Mouse (Mus musculus) macrophage (primary cell): Measurements from ENCODE around the gene Sik3. TPM values are rescaled to one million over a fixed set of nuclear protein-coding genes. Genes with fewer than 3 reads are reported as not detected.

Source experiments
- H3K27ac ChIP-seq: fragments of 350-480 bp; formaldehyde crosslinking; 2 replicates; pipeline ENCODE4 v1.9.0; 2021
- H3K36me3 ChIP-seq: fragments of 350-480 bp; formaldehyde crosslinking; 2 replicates; pipeline ENCODE4 v1.9.0; 2021; ENCODE audit errors: inconsistent target
- H3K4me3 ChIP-seq: fragments of 350-480 bp; formaldehyde crosslinking; 2 replicates; pipeline ENCODE4 v1.9.0; 2021; ENCODE audit errors: inconsistent target
- H3K79me2 ChIP-seq: fragments of 350-480 bp; formaldehyde crosslinking; 2 replicates; pipeline ENCODE4 v1.9.0; 2021; ENCODE audit errors: inconsistent target
- WGBS: methylation state at CpG from one replicate; pipeline ENCODE4 v1.1.7; 2026; ENCODE audit warnings: inconsistent platforms; ENCODE audit not compliant: missing documents; 5-methylcytosine and 5-hydroxymethylcytosine counted together
- polyA plus RNA-seq: library from polyadenylated mRNA; stranded (reverse); fragments of 250-400 nt; gene quantifications from 3 replicates; pipeline ENCODE4 v1.2.4, GENCODE M21; 2018; ENCODE audit warnings: inconsistent platforms

Gene Sik3
- polyA plus RNA-seq, 1 experiment from 2014 or later: 34.1 TPM

DNA sequence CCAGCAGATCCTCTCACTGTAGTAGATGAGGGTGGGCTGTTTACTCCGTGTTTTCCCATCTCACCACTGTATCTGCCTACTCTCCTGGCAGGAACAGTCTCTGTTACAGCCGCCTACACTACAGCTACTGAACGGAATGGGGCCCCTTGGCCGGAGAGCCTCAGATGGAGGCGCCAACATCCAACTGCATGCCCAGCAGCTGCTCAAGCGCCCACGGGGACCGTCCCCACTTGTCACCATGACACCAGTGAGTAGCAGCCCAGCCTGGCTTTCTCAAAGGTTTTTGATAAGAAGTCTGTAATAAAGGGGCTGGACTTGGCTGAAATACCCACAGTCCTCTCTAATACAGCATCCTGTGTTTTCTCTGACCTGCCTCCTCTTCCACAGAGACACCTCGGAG, 185.8 kb downstream of the Sik3 start:
- 92% methylated on average over 9 of the region's 9 CpGs for WGBS
- Histone ChIP-seq H3K36me3 (peaks cover 75% of the 10 kb centered on the region), H3K4me3 (no peak overlapping the region), H3K27ac (no peak overlapping the region), H3K79me2 (no peaks in the 10 kb centered on the region)

GRCm38 (mm10) chr9:46198936-46199335, 186.3 kb downstream of the Sik3 start:
- WGBS: 93% methylated on average over 7 of the region's 7 CpGs
- no peaks in the 10 kb centered on the region for H3K79me2 ChIP-seq
- peaks cover 79% of the 10 kb centered on the region for H3K36me3 ChIP-seq
- H3K4me3 ChIP-seq: no peak overlapping the region
- no peak overlapping the region for H3K27ac ChIP-seq

DNA sequence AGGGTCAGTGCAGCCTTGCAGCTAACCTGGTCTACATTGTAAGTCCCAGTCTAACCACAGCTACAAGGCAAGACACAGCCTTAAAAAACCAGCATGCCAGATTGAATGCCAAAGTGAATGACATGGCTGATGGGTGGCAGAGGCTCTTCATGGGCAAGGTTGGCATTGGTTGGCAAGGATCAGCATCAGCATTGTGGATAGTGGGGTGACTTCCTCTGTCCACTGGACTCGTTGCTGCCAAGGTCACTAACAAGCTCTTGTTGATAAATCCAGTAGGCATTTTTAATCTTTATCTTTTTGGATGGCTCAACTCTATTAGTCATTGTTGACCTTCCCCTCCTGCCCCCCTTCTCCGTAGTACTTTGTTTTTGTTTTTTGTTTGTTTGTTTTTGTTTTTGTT, 187.0 kb downstream of the Sik3 start:
- Histone ChIP-seq H3K36me3 (peaks cover 80% of the 10 kb centered on the region), H3K27ac (no peak overlapping the region), H3K79me2 (no peaks in the 10 kb centered on the region), H3K4me3 (no peak overlapping the region)
- WGBS: 80% methylated on average over 2 of the region's 2 CpGs

DNA sequence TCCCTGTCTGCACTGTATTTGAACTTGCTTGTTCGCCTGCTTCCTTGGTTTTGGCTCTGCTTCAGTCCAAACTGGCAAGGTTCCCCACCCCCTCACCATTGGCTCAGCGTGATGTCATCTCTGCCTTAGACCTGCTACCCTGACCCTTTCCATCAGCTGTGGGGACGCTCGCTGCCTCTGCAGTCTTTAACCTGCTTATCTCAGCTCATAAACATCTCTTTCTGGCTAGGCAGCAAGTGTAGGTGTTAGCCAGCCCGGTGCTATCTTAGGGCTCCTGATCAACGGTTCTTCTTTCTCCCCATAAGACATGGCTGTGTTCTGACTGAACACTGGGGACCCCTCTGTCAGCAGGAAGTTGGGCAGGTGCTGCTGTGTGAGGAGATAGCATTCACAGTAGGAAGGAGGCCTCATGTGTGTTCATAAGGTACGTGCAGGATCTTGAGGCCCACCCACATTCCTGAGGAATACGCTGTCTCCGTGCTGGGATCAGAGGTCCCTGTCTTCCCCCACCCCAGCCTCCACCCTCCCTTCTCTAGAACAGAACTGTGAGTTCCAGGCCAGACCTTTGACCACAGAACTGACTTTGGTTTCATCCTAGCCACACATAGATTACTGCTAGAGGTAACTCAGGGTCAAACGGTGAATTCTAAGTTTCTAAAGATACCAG, 194.3 kb downstream of the Sik3 start:
- WGBS: 80% methylated on average over 10 of the region's 10 CpGs
- H3K27ac ChIP-seq: no peak overlapping the region
- no peaks in the 10 kb centered on the region for H3K79me2 ChIP-seq
- H3K4me3 ChIP-seq: no peak overlapping the region
- H3K36me3 ChIP-seq: peaks cover 86% of the 10 kb centered on the region

- Histone ChIP-seq H3K36me3 (peaks cover 86% of the 10 kb centered on the region), H3K79me2 (no peaks in the 10 kb centered on the region), H3K4me3 (no peak overlapping the region), H3K27ac (no peak overlapping the region)
- WGBS: 91% methylated on average over 5 of the region's 6 CpGs
These were observed 194.9 kb downstream of the Sik3 start for GRCm38 (mm10) chr9:46207501-46207869.

DNA sequence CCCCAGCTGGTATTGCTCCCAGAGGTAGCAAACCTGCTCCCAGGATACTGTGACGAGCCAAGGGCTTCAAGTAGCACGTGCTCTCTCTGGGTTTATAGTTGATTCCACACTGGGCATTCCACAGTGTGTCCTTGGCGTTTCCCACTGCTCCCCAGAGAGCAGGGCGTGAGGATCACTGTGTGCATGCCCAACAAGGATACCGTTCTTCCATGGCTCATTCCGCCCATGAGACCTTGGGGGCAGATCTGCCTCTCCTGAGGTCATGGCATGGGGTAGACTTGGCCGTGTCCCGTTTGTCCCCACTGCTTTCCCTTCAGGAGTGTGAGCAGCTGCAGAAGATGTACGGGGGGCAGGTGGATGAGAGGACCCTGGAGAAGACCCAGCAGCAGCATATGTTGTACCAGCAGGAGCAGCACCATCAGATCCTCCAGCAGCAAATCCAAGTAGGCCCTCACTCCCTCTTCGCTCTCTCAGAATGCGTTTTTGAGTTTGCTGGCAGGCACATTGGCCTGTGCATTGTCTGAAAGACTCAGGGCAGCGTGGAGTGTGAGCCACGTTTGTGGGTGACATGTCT, 195.9 kb downstream of the Sik3 start:
- H3K27ac ChIP-seq: no peak overlapping the region
- H3K79me2 ChIP-seq: no peaks in the 10 kb centered on the region
- H3K4me3 ChIP-seq: no peak overlapping the region
- H3K36me3 ChIP-seq: peaks cover 89% of the 10 kb centered on the region
- 88% methylated on average over 13 of the region's 13 CpGs for WGBS

- H3K4me3 ChIP-seq: no peak overlapping the region
- H3K27ac ChIP-seq: no peak overlapping the region
- 95% methylated on average over 12 of the region's 12 CpGs for WGBS
- no peaks in the 10 kb centered on the region for H3K79me2 ChIP-seq
- H3K36me3 ChIP-seq: peaks cover 71% of the 10 kb centered on the region
These were observed 197.9 kb downstream of the Sik3 start for GRCm38 (mm10) chr9:46210473-46210872.

- Histone ChIP-seq H3K36me3 (peaks cover 33% of the 10 kb centered on the region), H3K4me3 (no peak overlapping the region), H3K79me2 (no peaks in the 10 kb centered on the region), H3K27ac (no peak overlapping the region)
- WGBS: 90% methylated on average over 4 of the region's 4 CpGs
These were observed 201.7 kb downstream of the Sik3 start for GRCm38 (mm10) chr9:46214276-46214675.

GRCm38 (mm10) chr9:46214946-46215337, 202.3 kb downstream of the Sik3 start:
- no peak overlapping the region for H3K27ac ChIP-seq
- no peaks in the 10 kb centered on the region for H3K79me2 ChIP-seq
- 88% methylated on average over 10 of the region's 10 CpGs for WGBS
- no peak overlapping the region for H3K4me3 ChIP-seq
- peaks cover 29% of the 10 kb centered on the region for H3K36me3 ChIP-seq

- H3K27ac ChIP-seq: no peak overlapping the region
- 86% methylated on average over 11 of the region's 11 CpGs for WGBS
- H3K36me3 ChIP-seq: peaks cover 28% of the 10 kb centered on the region
- H3K79me2 ChIP-seq: no peaks in the 10 kb centered on the region
- no peak overlapping the region for H3K4me3 ChIP-seq
These were observed 203.0 kb downstream of the Sik3 start for GRCm38 (mm10) chr9:46215338-46216322.

GRCm38 (mm10) chr9:46216744-46217470, 204.3 kb downstream of the Sik3 start:
- WGBS: 89% methylated on average over 8 of the region's 13 CpGs

DNA sequence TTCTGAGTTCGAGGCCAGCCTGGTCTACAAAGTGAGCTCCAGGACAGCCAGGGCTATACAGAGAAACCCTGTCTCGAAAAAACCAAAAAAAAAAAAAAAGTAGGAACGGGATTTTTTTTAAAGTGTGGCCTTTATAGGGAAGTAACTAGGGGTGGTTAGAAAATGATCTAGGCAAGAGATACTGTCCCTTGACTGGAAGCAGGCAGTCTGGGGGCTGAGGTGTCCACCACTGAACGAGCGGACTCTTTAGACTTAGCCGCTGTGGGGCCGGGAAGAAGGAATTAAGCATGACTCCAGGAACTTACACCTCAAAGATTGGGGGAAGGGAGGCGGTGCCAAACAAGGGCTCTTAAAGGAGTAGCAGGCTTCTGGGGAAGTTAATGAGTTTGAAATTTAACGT, 205.6 kb downstream of the Sik3 start:
- Histone ChIP-seq H3K4me3 (no peak overlapping the region), H3K79me2 (no peaks in the 10 kb centered on the region), H3K27ac (no peak overlapping the region), H3K36me3 (peaks cover 30% of the 10 kb centered on the region)
- 59% methylated on average over 8 of the region's 9 CpGs for WGBS

More at GRCm38 (mm10) chr9:46216744-46217470, 204.3 kb downstream of the Sik3 start:
- peaks cover 28% of the 10 kb centered on the region for H3K36me3 ChIP-seq
- H3K4me3 ChIP-seq: no peak overlapping the region
- H3K79me2 ChIP-seq: no peaks in the 10 kb centered on the region
- H3K27ac ChIP-seq: no peak overlapping the region

DNA sequence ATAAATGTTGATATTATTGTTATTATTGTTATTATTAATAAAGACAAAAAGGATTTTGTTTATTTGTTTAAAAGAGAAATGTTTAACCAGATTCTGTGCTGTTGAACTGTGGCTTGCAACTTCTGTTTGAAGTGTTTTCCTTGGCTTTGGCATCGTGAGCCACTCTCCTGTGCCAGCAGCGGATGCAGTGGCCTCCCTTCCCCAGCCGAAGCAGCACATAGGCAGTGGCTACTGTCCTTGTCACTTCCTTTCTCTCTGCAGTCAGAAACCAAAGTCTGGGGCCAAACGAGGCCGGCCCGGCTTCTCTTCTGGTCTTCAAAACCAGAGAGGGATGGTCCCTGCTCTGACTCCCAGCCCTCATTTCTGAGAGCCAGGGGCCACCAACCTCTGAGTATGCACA, 210.5 kb downstream of the Sik3 start:
- WGBS: 94% methylated on average over 6 of the region's 6 CpGs
- no peak overlapping the region for H3K27ac ChIP-seq
- no peaks in the 10 kb centered on the region for H3K79me2 ChIP-seq
- peaks cover 36% of the 10 kb centered on the region for H3K36me3 ChIP-seq
- H3K4me3 ChIP-seq: no peak overlapping the region

DNA sequence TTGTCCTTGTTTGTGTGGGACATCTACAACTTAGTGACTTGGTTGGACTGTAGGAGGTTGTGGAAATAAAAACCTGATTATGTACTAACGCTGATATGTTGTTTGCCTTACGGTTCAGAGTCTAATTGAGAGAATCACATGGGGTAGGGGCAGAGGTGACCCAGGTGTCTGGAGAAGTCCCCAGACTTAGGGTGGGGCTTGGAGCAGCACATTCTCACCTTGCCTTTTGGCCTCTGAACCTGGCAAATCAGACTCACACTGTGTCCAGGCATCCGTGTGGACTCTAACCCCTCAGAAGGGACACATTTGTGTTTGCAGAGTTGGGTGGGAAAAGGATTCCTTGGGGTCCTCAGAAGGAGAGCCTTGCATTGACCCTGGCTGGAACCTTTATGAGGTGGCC, 211.5 kb downstream of the Sik3 start:
- WGBS: 93% methylated on average over 3 of the region's 3 CpGs
- Histone ChIP-seq H3K79me2 (no peaks in the 10 kb centered on the region), H3K36me3 (peaks cover 36% of the 10 kb centered on the region), H3K27ac (no peak overlapping the region), H3K4me3 (no peak overlapping the region)
